Mouse (Mus musculus): ENCODE data around the gene Slc10a7.

GRCm38 (mm10) chr8:78561620-78562019 lies 52.5 kb downstream of the Slc10a7 start:
- TF ChIP-seq MAFK (IDR thresholded peaks at IDR 0.05; ENCODE audit: borderline replicate concordance, low read depth, low read length) (no peak), EP300 (IDR thresholded peaks at IDR 0.05; ENCODE audit: low read depth in 1 of 2, low read length in 2 of 2) (no peak), CTCF (IDR thresholded peaks at IDR 0.05 in 2 of 3, conservative IDR thresholded peaks at IDR 0.05 in 1 of 3; ENCODE audit: control insufficient read depth in 1 of 3, insufficient read depth in 1 of 3, low read depth in 2 of 3, low read length in 3 of 3, poor library complexity in 1 of 3, severe bottlenecking in 1 of 3) (peak; percentile 52 to 57 (median 54)), POLR2A (IDR thresholded peaks at IDR 0.05; ENCODE audit: control insufficient read depth in 1 of 2, insufficient read depth in 1 of 2, low read depth in 1 of 2, low read length in 2 of 2, poor library complexity in 1 of 2) (no peak), NELFE (IDR thresholded peaks at IDR 0.05; ENCODE audit: low read depth, low read length) (no peak), USF1 (IDR thresholded peaks at IDR 0.05; ENCODE audit: low read depth, low read length) (no peak), USF2 (IDR thresholded peaks at IDR 0.05; ENCODE audit: borderline replicate concordance in 1 of 2, insufficient read depth in 1 of 2, low read depth in 1 of 2, low read length in 2 of 2) (no peak), CHD2 (IDR thresholded peaks at IDR 0.05; ENCODE audit: low read length) (no peak), MXI1 (IDR thresholded peaks at IDR 0.05; ENCODE audit: low read depth, low read length) (no peak), GABPA (IDR thresholded peaks at IDR 0.05; ENCODE audit: low read depth, low read length) (no peak), CHD1 (IDR thresholded peaks at IDR 0.05; ENCODE audit: low read depth, low read length) (no peak), SMC3 (IDR thresholded peaks at IDR 0.05; ENCODE audit: low read depth, low read length) (peak; percentile 20)

Data from MEL (cell line).